Mouse (Mus musculus): ENCODE results near the gene Bcl7a.

Bcl7a gene

DNA sequence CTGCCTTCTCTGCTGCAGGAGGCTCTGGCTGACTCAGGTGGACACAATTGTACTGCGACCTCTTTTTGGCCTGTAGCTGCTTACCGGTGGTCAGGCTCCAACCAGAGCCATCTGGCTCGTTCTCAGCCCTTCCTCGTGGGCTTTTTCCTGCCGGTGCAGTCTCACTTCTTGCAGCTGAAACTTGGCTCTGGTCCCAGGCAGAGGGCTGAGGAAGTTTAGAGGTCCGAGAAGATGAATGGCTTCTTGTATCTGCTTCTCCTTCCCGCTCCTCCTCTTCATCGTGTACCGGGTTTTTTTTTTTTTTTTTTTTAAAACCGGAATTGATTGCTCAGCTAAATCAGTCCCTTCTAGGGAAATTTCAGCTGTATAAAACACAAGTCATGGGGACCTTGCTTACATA, 32.9 kb downstream of the Bcl7a start:
- peak in 1 of 2 experiments; percentile 27 for DNase-seq (ENCODE audit: low read depth in 1 of 2, low spot score in 2 of 2)

DNA sequence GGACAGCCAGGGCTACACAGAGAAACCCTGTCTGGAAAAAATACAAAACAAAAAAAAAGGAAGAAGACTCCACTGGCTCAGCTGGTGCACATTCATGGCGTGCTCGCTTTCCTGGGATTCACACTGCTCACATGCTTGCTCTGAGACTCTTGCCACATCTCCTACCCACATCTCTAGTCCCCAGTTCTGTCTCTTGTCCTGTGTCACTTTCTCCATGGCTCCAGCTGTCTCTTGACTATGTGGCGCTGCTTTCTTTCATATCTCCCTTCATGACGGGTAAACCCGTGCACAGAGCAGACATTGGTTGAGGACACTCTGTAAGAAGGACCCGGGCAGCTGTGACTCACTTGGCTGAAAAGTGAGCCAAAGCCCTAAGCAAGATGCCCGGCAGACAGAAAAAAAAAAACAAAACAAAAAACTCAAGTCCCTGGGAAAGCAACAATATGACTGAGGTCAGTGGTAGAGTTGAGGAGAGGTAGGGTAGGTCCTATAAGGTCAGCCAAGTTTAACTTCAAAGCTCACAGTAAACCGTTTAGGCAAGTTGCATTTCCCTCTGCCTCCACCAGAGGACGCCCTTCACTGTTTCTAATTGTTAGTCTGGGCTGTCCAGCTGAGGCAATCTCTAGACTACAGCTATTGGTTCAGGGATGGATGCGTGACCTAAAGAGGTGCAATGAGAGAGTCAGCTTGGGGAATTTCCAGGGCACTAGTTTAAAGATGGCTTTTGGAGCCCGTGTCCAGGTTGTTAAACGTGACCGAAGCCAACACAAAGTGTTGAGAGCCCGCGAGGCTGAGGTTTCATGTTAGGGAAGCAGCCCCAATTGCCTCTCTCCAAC, 33.7 kb downstream of the Bcl7a start:
- DNase-seq (ENCODE audit: low read depth in 1 of 2, low spot score in 2 of 2): peak; percentile 57 to 80

DNA sequence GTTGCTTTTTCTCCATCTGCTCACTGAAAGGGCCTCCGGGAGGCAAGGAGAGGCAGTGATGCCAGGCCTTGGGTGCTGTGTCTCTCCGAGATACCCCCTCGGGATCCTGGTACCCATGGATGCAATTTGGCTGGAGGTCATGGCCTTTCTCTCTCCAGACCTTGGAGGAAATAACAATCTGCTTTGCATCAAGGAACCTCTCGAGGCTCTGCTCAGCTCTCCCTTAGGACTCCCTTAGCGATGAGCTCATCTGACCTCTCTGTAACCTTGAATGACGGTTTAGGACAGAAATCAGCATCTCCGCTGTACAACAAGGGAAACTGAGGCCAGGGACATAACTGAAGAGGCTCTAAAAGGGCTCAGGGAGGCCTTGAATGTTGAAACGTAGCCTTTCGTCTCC, 35.1 kb downstream of the Bcl7a start:
- DNase-seq (ENCODE audit: low read depth in 1 of 2, low spot score in 2 of 2): no peak

DNA sequence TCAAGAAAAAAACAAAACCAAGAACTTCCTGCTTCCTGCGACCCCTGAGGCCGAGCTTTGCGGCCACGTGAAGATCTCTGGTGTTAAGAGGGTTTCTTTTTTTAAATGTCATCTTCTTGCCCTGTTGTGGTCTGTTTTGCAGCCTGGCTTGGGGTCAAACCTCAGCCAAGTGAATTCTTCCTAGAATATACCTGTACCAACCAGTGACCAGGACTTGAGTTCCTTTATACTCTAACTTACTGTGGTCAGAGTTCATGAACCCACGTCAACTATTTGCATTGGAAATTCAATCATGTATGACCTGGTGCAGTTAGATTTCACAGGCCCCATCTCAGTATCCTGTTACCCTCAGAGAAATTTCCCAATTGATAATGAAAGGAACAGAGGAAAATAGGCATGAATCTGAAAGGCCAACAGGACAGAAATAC, 35.9 kb downstream of the Bcl7a start:
- no peak for DNase-seq (ENCODE audit: low read depth in 1 of 2, low spot score in 2 of 2)

DNA sequence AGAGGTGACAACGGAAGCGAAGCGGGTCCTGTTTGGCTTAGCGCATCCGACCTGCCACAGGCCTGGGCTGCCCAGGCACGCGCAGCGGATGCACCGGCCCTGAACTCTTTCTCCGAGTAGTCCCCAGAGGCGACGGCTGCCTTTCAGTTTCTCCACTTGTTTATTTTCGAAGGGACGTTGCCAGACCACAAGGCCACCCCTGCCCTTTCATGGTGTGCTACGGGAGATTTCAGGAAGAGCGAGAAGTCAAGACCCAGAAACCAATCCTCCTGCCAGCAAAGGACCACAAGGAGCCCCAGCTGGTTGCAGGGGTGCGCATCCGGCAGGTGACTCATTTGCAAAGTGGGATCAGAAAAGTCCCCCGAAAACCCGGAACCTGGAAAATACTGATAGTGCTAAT, 38.3 kb downstream of the Bcl7a start:
- no peak for DNase-seq (ENCODE audit: low read depth in 1 of 2, low spot score in 2 of 2)

DNA sequence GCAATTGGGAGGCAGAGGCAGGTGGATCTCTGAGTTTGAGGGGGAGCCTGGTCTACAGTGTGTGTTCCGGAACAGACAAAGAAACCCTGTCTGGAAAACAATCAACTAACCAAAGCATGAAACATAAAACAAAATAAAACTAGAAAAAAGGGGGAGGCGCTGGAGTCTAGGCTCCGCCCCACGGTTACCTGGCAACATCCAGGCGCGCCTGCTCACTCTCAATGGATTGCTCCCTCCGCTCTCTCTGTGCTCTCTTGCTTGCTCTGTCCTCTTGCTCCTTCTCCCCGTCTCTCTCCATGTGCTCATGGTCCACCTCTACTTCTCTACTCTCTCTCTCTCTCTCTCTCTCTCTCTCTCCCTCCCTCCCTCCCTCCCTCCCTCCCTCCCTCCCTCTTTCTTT, 39.1 kb downstream of the Bcl7a start:
- DNase-seq (ENCODE audit: low read depth in 1 of 2, low spot score in 2 of 2): no peak

DNA sequence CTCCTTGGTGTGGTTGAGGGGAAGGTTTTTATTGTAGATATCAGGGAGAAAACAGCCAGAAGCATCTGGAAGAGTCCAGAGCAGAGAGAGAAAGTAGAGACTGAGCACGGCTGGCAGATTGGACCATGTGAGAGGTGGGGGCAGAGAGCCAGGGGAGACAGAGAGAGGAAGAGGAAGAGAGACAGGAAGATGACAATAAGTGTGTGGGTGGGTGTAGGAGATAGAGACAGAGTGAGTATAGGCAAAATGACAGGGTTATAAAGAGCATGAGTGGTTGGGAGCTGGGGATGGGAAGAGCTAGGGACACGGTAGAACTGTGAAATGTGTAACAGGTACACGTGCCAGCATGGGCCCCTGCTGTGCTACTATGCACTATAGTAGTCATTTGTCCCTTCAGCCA, 44.8 kb downstream of the Bcl7a start:
- no peak for DNase-seq (ENCODE audit: low read depth in 1 of 2, low spot score in 2 of 2)

DNA sequence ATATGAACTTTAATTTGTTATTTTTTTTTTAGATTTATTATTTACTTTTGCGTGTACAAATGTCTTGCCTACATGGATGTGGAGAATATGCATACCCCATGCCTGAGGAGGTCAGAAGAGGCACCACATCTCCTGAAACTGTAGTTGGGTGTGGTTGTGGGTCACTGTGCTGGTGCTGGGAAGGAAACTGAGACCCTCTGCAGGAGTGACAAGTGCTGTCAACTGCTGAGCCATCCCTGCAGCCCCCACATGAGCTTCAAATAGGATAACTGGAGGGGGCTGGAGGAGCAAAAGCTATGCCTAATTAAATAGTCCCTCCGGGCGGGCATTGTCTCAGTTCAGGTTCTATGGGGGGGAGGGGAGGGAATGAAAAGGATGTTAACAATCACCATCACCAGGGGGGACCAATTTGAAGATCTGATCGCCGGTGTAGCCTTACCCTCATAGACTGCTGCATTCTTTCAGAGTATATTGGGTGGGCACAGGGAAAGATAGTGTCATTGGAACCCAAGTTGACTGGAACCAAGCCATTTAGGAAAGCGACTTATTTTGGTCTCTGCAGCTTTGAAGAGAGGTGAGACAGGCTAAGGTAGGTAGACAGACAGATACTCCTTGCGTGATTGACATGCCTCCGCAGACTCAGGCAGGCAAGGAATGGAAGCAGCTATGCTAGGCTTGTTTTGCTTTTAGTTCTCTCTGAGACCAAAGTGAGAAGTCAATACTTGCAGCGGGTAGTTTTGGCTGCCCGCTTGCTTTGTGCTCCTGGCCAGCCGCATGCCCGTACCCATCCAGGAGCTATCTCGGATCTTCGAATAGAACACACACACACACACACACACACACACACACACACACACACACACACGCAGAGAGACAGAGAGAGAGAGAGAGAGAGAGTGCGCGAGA, 47.2 kb downstream of the Bcl7a start:
- no peak for DNase-seq (ENCODE audit: low read depth in 1 of 2, low spot score in 2 of 2)

DNA sequence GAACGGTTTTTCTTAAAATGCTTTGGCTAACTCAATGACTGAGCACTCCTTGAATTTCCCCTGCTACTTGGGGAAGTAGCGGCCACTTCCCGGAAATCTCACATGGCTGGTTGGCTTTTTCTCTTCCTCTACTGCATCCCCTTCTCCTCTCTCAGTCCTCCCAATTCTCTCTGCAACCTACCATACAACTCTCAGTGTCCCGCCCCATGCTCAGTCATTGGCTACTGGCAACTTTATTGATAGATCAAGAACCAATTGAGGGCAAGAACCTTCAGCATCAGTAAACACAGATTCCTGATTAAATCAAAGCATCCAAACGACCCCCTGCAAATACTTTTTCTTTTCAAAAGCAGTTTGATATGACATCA, 47.8 kb downstream of the Bcl7a start:
- no peak for DNase-seq (ENCODE audit: low read depth in 1 of 2, low spot score in 2 of 2)

DNA sequence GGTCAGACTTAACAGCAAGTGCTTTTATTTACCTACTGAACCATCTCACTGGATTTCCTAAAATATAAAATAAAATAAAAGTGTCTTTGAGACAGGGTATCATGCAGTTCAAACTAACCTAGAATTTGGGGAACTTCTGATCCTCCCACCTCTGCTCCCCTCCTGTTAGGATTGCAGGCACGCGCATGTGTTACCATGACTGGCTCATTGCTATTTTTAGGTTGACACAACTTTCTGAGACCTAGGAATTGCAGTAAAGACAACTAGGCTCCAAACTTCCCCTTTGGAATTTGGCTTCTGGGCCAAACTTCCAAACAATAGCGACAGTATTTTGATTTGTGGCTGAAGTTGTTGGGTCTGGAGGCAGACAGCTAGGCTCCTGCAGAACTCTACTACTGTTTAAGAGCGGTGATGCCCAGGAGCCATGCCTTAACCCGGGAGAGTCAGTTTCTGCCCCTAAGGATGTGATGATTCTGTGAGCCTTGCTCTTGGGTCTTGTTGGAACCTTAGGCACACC, 50.2 kb downstream of the Bcl7a start:
- no peak for DNase-seq (ENCODE audit: low read depth in 1 of 2, low spot score in 2 of 2)

DNA sequence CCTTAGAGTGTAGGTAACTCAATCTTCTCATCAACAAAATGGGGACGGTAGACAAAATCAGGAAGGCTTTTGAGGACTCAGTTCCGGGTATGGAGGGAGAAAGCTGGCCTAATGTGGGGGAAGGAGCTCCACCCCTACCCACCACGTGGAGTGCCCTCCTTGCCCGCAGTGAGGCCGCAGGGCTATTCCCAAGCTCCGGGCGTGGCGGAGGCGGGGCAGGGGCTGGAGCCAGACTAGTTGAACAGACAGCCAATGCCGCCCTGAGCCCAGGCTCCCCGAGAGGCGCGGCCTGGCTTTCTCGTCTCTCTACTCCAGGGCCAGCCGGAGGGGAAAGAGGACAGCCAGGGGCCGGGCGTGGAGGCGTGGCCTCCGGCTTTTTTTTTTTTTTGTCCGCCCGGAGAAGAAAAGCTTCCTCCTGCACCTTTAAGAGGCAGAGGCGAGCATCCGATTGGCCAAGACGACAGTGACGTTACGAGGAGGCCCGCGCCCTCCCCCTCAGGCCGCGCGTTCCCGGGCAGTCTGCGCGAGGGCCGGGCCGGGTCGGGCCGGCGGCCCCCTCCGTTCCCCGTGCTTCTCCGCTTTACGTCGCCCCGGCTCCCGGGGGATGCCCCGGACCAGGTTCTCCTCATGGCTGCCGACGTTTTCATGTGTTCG, 50.8 kb downstream of the Bcl7a start, which contains the start of gene Mlxip:
Gene Mlxip (plus strand): TSS at position 496 of the 654 bp plus-strand sequence.
- peak; percentile 88 to 90 for DNase-seq (ENCODE audit: low read depth in 1 of 2, low spot score in 2 of 2)

DNA sequence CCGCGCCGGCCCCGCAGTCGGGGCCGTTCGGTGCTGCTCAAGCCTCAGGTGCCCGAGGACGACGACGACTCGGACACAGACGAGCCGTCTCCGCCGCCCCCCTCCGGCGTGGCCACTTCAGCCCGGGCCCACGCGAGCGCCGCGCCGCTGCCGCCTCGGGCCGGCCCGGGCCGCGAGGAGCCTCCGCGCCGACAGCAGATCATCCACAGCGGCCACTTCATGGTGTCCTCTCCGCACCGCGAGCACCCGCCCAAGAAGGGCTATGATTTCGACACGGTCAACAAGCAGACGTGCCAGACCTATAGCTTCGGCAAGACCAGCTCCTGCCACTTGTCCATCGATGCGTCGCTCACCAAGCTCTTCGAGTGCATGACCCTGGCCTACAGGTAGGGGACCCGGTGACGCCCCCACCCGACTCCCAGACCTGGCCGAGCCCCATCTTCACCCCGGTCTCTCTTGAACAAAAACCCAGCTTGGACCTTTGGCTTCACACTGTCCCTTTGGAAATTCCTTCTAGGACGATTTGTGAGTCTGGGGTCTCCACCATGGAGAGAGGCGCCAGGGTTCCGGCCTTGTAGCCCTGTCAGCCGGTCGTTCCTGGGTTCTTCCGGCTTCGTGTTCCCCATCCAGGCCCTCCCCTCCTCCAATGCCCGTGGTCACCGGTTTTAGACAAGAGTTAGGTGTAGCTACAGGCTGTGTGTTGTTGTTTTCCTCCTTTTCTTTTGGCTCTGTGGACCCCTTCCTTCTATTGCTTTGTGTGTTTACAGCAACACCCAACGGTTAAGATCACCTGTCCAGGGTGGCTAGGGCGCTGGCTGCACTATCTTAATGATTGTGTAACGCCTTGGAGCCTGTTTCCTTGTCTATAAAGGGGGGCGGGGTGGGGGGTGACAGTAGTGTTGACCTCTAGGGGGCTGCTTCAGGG, 51.6 kb downstream of the Bcl7a start:
- no peak for DNase-seq (ENCODE audit: low read depth in 1 of 2, low spot score in 2 of 2)

DNA sequence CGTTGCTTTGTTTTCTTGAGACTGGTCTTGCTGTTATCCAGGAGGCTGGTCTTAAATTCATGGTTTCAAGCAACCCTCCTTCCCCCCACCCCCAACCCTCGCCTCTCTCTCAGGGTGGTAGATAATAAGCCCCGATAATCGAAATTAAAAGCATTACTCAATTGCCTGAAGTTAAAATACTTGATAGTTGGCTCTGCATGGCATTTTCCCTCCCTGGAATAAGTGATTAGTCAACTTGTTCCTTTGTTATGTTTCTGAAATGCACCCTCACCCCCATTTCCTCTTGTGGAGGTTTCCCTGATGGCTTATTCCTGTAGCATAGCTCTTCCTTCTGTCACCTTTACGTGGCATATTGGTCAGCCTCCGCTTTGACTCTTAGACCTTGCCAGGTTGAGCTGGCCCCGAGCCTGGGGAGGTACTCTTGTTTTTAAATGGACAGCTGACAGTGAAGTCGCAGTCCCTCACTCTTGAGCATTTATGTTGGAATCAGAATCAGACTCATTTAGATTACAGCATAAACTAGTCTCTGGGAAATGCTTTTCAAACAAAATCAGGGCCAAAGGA, 53.3 kb downstream of the Bcl7a start:
- DNase-seq (ENCODE audit: low read depth in 1 of 2, low spot score in 2 of 2): no peak

DNA sequence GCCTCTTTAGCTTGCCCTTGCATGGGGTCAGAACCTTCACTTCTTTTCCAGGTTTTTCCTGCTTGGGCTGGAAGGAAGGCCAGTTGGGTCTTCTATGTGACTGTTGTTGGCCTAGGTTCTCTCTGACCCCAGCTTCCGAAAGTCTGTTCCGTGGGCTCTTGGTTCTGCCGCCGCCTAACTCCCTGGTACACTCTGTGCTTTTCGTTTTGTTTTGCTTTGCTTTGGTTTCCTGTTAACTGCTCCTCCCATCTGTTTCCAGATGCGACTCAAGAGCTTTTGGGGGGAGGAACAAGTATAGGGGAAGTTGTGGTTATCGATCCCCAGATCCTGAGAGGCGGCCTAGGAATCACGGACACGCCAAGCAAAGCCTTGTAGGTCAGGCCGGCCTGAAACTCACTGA, 54.2 kb downstream of the Bcl7a start:
- DNase-seq (ENCODE audit: low read depth in 1 of 2, low spot score in 2 of 2): no peak

DNA sequence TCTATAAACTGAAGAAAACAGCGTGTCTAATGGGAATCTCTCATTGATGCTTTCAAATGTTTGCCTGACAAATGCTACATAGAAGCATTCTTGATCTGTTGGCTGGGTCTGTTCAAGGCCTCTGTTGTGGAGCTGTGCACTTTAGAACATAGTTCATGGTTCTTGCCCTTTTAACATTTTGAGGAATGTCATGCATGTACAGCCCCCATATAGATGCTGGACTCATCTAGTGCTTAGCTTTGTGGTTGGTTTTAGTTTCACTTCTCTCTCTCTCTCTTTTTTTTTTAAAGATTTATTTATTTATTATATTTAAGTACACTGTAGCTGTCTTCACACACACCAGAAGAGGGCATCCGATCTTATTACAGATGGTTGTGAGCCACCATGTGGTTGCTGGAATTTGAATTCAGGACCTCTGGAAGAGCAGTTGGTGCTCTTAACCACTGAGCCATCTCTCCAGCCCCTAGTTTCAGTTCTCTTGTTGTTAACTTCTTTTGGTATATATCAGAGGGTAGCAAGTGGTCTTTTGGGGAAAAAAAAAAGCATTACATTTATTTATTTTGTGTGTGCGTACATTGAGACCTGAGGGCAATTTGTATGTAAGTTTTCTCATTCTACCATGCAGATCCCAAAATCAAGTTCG, 55.3 kb downstream of the Bcl7a start:
- DNase-seq (ENCODE audit: low read depth in 1 of 2, low spot score in 2 of 2): no peak

DNA sequence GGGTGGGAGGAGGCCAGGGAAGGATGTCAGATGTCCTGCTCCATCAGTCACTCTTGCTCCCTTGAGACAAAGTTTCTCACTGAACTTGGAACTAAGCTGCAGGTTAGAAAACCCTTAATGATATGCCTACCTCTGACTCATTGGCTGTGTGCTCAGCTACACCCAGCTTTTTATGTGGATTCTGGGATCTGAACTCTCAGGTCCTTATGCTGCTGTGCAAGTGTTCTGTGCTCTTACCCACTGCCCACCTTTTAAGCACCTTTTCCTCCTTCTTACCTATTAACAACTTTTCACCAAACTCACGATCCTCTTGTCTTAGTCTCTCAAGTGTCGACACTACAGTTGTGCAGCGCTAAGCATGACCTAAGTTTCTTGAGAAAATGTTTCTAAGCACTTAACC, 60.8 kb downstream of the Bcl7a start:
- no peak for DNase-seq (ENCODE audit: low read depth in 1 of 2, low spot score in 2 of 2)

DNA sequence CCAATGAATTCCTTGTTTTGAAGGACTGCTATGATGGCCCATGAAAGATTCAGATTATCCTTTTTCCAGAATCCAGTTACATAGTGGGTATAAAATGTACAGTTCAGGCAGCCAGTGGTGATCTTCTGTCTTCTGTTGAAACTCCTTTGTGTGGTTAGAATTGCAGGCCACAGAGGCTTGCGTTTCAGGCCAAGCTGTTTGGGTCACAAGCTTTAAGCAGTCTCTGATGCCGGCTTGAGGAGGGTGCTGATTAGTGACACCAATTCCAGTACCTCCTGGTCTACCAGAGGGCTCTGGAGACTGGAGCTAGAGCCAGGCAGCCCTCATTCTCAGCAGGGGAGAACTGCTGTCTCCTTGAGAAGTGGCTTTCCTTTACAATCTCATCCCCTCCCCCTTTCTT, 63.3 kb downstream of the Bcl7a start:
- no peak for DNase-seq (ENCODE audit: low read depth in 1 of 2, low spot score in 2 of 2)

DNA sequence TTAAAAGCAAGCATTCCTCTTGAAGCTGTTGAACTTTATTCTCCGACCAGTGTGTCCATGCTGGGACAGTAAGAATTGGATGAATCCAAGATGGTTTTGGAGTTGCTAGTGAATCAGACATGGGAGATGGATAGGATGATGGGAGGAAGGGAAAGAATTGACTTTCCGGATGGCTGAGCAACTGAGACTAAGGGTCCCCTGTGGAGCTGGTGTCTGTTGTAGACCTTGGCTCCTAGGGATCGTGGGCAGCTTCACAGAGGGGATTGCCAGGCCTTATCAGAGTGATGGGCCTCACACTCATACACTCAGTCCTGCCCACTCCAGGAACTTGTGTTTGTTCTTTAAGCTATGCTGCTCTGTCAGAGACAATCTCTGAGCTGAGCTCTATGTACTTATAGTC, 64.5 kb downstream of the Bcl7a start:
- no peak for DNase-seq (ENCODE audit: low read depth in 1 of 2, low spot score in 2 of 2)

DNA sequence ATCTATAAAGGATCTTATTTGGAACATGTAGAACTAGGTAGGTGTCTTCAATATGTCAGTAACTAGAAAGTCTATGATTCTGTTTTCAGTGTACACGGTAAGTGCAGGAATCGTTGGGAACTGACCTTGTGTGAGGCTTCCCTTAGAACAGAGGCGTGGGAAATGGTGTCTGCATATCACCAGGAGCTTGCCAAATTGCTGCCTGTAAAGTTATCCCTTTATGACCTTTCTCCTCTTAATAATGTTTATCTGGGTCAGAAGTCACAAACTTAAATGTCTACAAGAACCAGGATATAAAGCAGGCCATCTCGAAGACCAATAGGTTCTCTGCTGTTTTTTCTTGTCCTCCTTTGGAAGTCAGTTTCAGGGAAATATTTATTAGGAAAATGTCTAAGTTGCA, 68.6 kb downstream of the Bcl7a start:
- DNase-seq (ENCODE audit: low read depth in 1 of 2, low spot score in 2 of 2): no peak
